Mouse (Mus musculus) lung, embryonic 15.5 days (tissue): Measurements from ENCODE around the gene Dpf2. TPM values are rescaled to one million over a fixed set of nuclear protein-coding genes. Genes with fewer than 3 reads are reported as not detected.

Experiments used
- ATAC-seq: fragments of 200-750 bp; cut with Nextera tagmentation; 2 replicates; pipeline ENCODE4 v1.8.0; 2017; ENCODE audit warnings: moderate number of reproducible peaks, borderline replicate concordance; ENCODE audit not compliant: low FRiP score, low TSS enrichment; ENCODE audit errors: extremely low read depth
- H3K27ac ChIP-seq: fragments of 300-500 bp; sonication (generic); 2 replicates; pipeline ENCODE4 v1.5.1; 2015; ENCODE audit warnings: moderate library complexity, mild to moderate bottlenecking, inconsistent platforms
- H3K27me3 ChIP-seq: fragments of 300-500 bp; sonication (generic); 2 replicates; pipeline ENCODE4 v1.6.1; 2015; ENCODE audit warnings: inconsistent platforms
- H3K36me3 ChIP-seq: fragments of 300-500 bp; sonication (generic); 2 replicates; pipeline ENCODE4 v1.6.1; 2015; ENCODE audit warnings: inconsistent platforms
- H3K4me1 ChIP-seq: fragments of 300-500 bp; sonication (generic); 2 replicates; pipeline ENCODE4 v1.6.1; 2015; ENCODE audit warnings: inconsistent platforms
- H3K4me2 ChIP-seq: fragments of 300-500 bp; sonication (generic); 2 replicates; pipeline ENCODE4 v1.6.1; 2015; ENCODE audit warnings: inconsistent platforms, mild to moderate bottlenecking, moderate library complexity
- H3K4me3 ChIP-seq: fragments of 300-500 bp; sonication (generic); 2 replicates; pipeline ENCODE4 v1.5.1; 2015; ENCODE audit warnings: mild to moderate bottlenecking, inconsistent platforms
- H3K9ac ChIP-seq: fragments of 300-500 bp; sonication (generic); 2 replicates; pipeline ENCODE4 v1.6.1; 2015; ENCODE audit warnings: inconsistent platforms
- H3K9me3 ChIP-seq: fragments of 300-500 bp; sonication (generic); 2 replicates; pipeline ENCODE4 v1.6.1; 2016; ENCODE audit warnings: inconsistent platforms
- WGBS: fragments of 180-500 bp; shearing (Covaris S2); methylation state at CpG from one replicate; pipeline ENCODE4 v1.1.7; 2015; 5-methylcytosine and 5-hydroxymethylcytosine counted together
- polyA plus RNA-seq: library from polyadenylated mRNA; unstranded; fragments of >200 nt; fragmentation: Nextera tagmentation; extraction: Ambion mirVana; gene quantifications from 2 replicates; pipeline ENCODE4 v1.2.1, GENCODE M21; 2015

Gene Dpf2
- polyA plus RNA-seq, 1 experiment from 2014 or later = 147 TPM

GRCm38 (mm10) chr19:5852035-5852722, 60.6 kb downstream of the Dpf2 start:
- Histone ChIP-seq H3K4me3 (no peak overlapping the region), H3K27ac (peak overlapping the region; percentile 39), H3K9ac (peak overlapping the region; percentile 11; the same call in 1 of the 2 replicates), H3K27me3 (no peaks in the 10 kb centered on the region), H3K9me3 (no peaks in the 10 kb centered on the region), H3K36me3 (peaks cover 35% of the 10 kb centered on the region), H3K4me1 (peaks cover 43% of the 10 kb centered on the region), H3K4me2 (no peak overlapping the region)
- WGBS = 70% methylated on average over 12 of the region's 12 CpGs
- no peak for ATAC-seq

- no peak overlapping the region; the same call in 1 of the 2 replicates for H3K4me2 ChIP-seq
- no peaks in the 10 kb centered on the region for H3K9me3 ChIP-seq
- WGBS = 59% methylated on average over 5 of the region's 5 CpGs
- H3K36me3 ChIP-seq = peaks cover 31% of the 10 kb centered on the region
- 0 out of 2 replicates have a peak overlapping the region, but pooled peaks have one; percentile 10 for H3K9ac ChIP-seq
- ATAC-seq = no peak
- no peaks in the 10 kb centered on the region for H3K27me3 ChIP-seq
- H3K4me3 ChIP-seq = no peak overlapping the region
- H3K4me1 ChIP-seq = peaks cover 48% of the 10 kb centered on the region
- H3K27ac ChIP-seq = peak overlapping the region; percentile 39
Observed at GRCm38 (mm10) chr19:5851481-5851971, 61.3 kb downstream of the Dpf2 start.

- Histone ChIP-seq H3K4me2 (no peak overlapping the region), H3K4me3 (no peak overlapping the region), H3K9ac (no peak overlapping the region), H3K9me3 (no peaks in the 10 kb centered on the region), H3K36me3 (peaks cover 25% of the 10 kb centered on the region), H3K4me1 (peaks cover 48% of the 10 kb centered on the region), H3K27me3 (no peaks in the 10 kb centered on the region), H3K27ac (no peak overlapping the region)
- WGBS = 74% methylated on average over 3 of the region's 3 CpGs
- no peak for ATAC-seq
Observed at GRCm38 (mm10) chr19:5850860-5851259, 62.0 kb downstream of the Dpf2 start.

DNA sequence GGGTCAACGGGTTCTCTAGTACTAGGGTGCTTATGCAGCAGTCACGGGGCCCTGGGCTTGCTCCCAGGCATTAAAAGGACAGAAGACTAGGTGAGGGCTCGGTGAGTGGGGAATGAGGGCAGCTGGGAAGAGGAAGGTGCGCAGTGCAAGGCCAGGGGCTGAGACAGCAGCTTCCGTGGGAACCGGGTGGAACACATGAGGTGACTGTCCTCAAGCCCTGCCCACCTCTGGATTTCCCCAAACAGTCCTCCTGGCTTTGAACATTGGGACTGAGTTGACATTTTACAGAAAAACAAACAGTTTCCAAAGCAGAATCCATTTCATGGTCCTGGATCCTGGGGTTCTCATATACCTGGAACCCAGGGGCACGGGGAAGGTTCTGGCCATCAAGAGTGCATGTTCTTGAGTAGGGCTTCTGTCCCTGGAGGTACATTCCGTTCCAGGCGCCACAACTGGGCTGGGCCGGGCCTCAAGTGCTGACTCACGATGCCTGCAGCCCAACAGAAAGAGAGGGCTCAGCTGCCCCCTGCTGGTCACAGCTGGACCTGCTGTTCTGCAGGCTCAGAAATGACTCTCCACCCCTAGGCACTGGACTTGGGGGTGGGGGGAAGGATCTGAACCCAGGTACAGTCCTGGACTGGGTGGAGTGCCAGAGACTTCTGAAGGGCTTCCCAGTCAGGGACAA, 62.8 kb downstream of the Dpf2 start:
- peak; percentile 23; the same call in 1 of the 2 replicates for ATAC-seq
- Histone ChIP-seq H3K4me1 (peaks cover 54% of the 10 kb centered on the region), H3K9me3 (no peaks in the 10 kb centered on the region), H3K36me3 (peaks cover 20% of the 10 kb centered on the region), H3K4me3 (no peak overlapping the region), H3K4me2 (peak overlapping the region; percentile 21; the same call in 1 of the 2 replicates), H3K27me3 (no peaks in the 10 kb centered on the region), H3K27ac (peak overlapping the region; percentile 99), H3K9ac (0 out of 2 replicates have a peak overlapping the region, but pooled peaks have one; percentile 33)
- 24% methylated on average over 11 of the region's 11 CpGs for WGBS

- H3K4me3 ChIP-seq = peak overlapping the region; percentile 7
- H3K9ac ChIP-seq = peak overlapping the region; percentile 33
- H3K4me2 ChIP-seq = peak overlapping the region; percentile 70
- peaks cover 64% of the 10 kb centered on the region for H3K4me1 ChIP-seq
- peaks cover 18% of the 10 kb centered on the region for H3K36me3 ChIP-seq
- no peak for ATAC-seq
- no peaks in the 10 kb centered on the region for H3K9me3 ChIP-seq
- no peaks in the 10 kb centered on the region for H3K27me3 ChIP-seq
- 30% methylated on average over 13 of the region's 13 CpGs for WGBS
- H3K27ac ChIP-seq = peak overlapping the region; percentile 99
Observed at GRCm38 (mm10) chr19:5848826-5849672, 63.8 kb downstream of the Dpf2 start.

DNA sequence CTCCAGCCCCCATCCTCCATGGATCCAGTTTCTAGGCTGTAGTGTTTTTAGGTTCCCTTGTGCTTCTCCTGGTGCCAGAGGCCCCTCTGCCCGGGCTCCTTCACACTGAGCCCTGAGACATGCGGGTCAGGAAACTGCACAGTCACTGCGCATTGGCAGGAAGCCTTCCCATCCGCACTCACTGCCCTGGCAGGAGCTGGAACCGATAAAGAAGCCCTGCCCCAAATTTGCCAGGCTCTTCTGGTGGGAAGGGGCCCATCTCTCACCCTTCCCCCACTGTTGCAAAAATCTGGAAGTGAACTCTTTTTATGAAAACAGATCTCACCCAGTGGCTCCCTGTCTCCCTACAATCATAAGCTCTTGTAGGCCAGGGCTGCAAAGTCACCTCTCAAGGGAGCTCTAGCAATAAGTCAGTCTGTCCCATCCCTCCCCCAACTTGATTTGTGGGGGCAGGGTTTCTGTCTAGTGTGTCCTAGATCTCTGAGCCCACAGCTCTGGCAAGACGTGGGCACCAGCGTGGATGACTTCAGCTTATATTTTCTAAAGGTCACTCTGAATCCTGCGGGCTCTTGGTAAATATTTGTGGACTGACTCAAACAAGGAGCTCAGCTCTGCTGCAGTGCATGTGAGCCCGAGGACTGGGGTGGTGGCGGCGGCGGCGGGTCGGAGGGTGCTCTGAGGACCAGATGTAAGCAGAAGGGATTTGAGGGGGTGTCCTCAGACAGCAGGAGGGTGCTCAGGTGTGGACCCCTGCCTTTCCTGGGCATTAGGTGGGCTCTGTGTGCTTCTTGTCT, 64.6 kb downstream of the Dpf2 start:
- Histone ChIP-seq H3K4me1 (peaks cover 72% of the 10 kb centered on the region), H3K27me3 (no peaks in the 10 kb centered on the region), H3K4me3 (peak overlapping the region; percentile 7), H3K9ac (peak overlapping the region; percentile 33), H3K9me3 (no peaks in the 10 kb centered on the region), H3K27ac (peak overlapping the region; percentile 99), H3K4me2 (peak overlapping the region; percentile 70), H3K36me3 (peaks cover 17% of the 10 kb centered on the region)
- 29% methylated on average over 14 of the region's 14 CpGs for WGBS
- ATAC-seq = no peak

DNA sequence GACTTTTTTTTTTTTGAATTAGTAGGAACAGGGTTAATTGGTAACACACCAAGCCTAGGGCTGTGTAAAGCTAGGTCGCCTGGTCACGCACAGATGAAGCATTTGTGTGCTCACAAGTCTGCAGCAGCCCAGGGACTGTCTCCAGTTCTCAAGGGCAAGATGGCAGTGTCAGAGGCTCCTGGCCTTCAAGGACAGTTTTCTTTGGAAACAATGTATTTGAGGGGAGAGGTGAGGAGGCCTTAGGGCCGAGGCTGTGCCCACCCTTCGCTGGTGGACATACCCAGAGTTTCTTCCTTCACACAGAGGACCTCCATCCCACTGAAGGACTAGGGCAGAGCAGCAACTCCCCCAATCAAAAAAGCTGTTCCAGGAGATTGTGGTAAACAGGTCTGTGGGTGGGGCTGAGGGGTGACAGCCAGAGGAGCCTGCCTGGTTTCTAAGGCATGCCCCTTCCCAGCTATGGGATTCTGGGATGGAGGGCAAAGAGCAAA, 65.5 kb downstream of the Dpf2 start:
- Histone ChIP-seq H3K9ac (peak overlapping the region; percentile 33), H3K27me3 (no peaks in the 10 kb centered on the region), H3K4me3 (peak overlapping the region; percentile 40; the same call in 1 of the 2 replicates), H3K4me1 (peaks cover 80% of the 10 kb centered on the region), H3K27ac (peak overlapping the region; percentile 99), H3K9me3 (no peaks in the 10 kb centered on the region), H3K4me2 (peak overlapping the region; percentile 70), H3K36me3 (peaks cover 8% of the 10 kb centered on the region)
- 45% methylated on average over 4 of the region's 4 CpGs for WGBS
- no peak for ATAC-seq

DNA sequence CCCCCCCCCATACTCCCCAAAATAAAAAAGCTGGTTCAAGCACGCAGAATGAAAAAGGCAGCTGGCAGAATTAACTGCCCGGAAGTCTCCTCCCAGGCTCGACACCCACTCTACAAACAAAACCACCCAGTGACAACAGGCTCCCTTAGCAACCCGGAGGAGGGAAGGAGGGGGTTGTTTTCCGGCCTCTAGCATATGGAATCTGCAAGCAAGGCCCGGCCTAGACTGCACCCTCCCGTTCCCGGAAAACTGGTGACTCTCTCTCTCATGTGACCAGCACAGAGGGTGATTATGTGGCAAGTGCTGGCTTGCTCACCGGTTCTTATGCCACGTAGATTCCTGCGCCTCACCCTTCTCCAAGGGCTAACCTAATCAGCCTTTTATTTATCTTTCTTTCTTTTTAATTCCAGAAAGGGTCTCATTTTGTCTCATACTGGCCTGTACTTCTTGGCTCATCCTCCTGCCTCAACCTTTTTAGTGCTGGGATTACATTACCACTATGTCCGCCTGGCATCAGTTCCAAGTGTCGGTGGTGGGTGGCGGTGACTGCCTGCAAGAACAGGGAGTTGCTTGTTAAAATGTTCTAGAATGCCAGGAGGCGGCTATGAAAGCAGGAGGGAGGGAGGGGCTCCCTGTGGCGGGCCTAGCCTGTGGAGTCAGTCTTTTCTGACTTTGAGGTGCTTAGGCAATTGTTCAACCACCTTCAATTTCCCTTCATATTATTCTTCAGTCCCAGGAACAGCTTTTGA, 66.1 kb downstream of the Dpf2 start:
- Histone ChIP-seq H3K4me3 (peak overlapping the region; percentile 40), H3K9me3 (no peaks in the 10 kb centered on the region), H3K9ac (peak overlapping the region; percentile 33), H3K27me3 (no peaks in the 10 kb centered on the region), H3K4me1 (peaks cover 79% of the 10 kb centered on the region), H3K36me3 (peaks cover 2% of the 10 kb centered on the region), H3K4me2 (peak overlapping the region; percentile 70), H3K27ac (peak overlapping the region; percentile 99)
- peak; percentile 84 for ATAC-seq
- WGBS = 3% methylated on average over 16 of the region's 16 CpGs
